Mouse (Mus musculus) MEL (cell line): ENCODE data around the gene S100a5. TPM values are rescaled to one million over a fixed set of nuclear protein-coding genes. Genes with fewer than 3 reads are reported as not detected.

Experiments
- DNase-seq: peaks from one replicate; pipeline ENCODE4 v3.0.0; 2011; ENCODE audit warnings: low read depth, low spot score
- H3K27ac ChIP-seq: 2 replicates; pipeline ENCODE4 v1.5.1; 2012; ENCODE audit warnings: low read depth, mild to moderate bottlenecking, control low read depth, low read length, moderate library complexity; ENCODE audit not compliant: control insufficient read depth
- H3K27me3 ChIP-seq, 2 experiments: fragments of 150-350 bp in 1 of 2; sonication (generic) in 1 of 2; 2 replicates each; pipeline ENCODE4 v1.6.1; 2012; ENCODE audit warnings: low read length in 2 of 2, mild to moderate bottlenecking in 2 of 2, improper control_type of control experiment in 1 of 2, moderate library complexity in 1 of 2; ENCODE audit not compliant: insufficient read depth in 2 of 2, control insufficient read depth in 1 of 2
- H3K36me3 ChIP-seq, 2 experiments: 2 replicates each; pipeline ENCODE4 v1.6.1; 2012 to 2014; ENCODE audit warnings: low read length in 2 of 2, improper control_type of control experiment in 1 of 2, inconsistent platforms in 1 of 2, mild to moderate bottlenecking in 1 of 2; ENCODE audit not compliant: insufficient read depth in 2 of 2, control insufficient read depth in 1 of 2
- H3K4me1 ChIP-seq, 2 experiments: fragments of 150-350 bp in 1 of 2; sonication (generic) in 1 of 2; 2 replicates each; pipeline ENCODE4 v1.6.1; 2012; ENCODE audit warnings: low read length in 2 of 2, improper control_type of control experiment in 1 of 2, mild to moderate bottlenecking in 1 of 2; ENCODE audit not compliant: insufficient read depth in 2 of 2, control insufficient read depth in 1 of 2
- H3K4me3 ChIP-seq, 2 experiments: fragments of 150-350 bp in 1 of 2; sonication (generic) in 1 of 2; 2 replicates each; pipeline ENCODE4 v1.5.1; 2012; ENCODE audit warnings: low read depth in 2 of 2, low read length in 2 of 2, mild to moderate bottlenecking in 2 of 2, moderate library complexity in 2 of 2, control low read depth in 1 of 2, improper control_type of control experiment in 1 of 2; ENCODE audit not compliant: control insufficient read depth in 1 of 2, insufficient read depth in 1 of 2
- H3K79me2 ChIP-seq: 2 replicates; pipeline ENCODE4 v1.6.1; 2012; ENCODE audit warnings: mild to moderate bottlenecking, low read length, moderate library complexity; ENCODE audit not compliant: control insufficient read depth, poor library complexity, insufficient read depth
- H3K9ac ChIP-seq: 2 replicates; pipeline ENCODE4 v1.6.1; 2012; ENCODE audit warnings: low read depth, mild to moderate bottlenecking, control low read depth, low read length, moderate library complexity; ENCODE audit not compliant: control insufficient read depth, poor library complexity, severe bottlenecking
- H3K9me3 ChIP-seq: fragments of 150-350 bp; sonication (generic); replicated peaks from 2 replicates; pipeline ENCODE4 v1.6.1; 2012; ENCODE audit warnings: mild to moderate bottlenecking, low read length, improper control_type of control experiment, moderate library complexity; ENCODE audit not compliant: insufficient read depth
- BHLHE40 ChIP-seq: IDR thresholded peaks from 2 replicates; pipeline ENCODE4 v1.6.1; 2012; ENCODE audit warnings: low read depth, mild to moderate bottlenecking, inconsistent platforms, low read length, improper control_type of control experiment, borderline replicate concordance
- CHD1 ChIP-seq: IDR thresholded peaks from 2 replicates; pipeline ENCODE4 v1.6.1; 2012; ENCODE audit warnings: low read depth, mild to moderate bottlenecking, inconsistent platforms, low read length, improper control_type of control experiment
- CHD2 ChIP-seq: IDR thresholded peaks from 2 replicates; pipeline ENCODE4 v1.6.1; 2011; ENCODE audit warnings: low read length, improper control_type of control experiment
- CTCF ChIP-seq, 3 experiments: IDR thresholded peaks in 2 of 3; conservative IDR thresholded peaks in 1 of 3; 2 replicates each; pipeline ENCODE4 v1.5.1; 2011 to 2012; ENCODE audit warnings: low read length in 3 of 3, low read depth in 2 of 3, mild to moderate bottlenecking in 2 of 3, improper control_type of control experiment in 1 of 3, inconsistent platforms in 1 of 3, mixed read lengths in 1 of 3, moderate library complexity in 1 of 3; ENCODE audit not compliant: control insufficient read depth in 1 of 3, insufficient read depth in 1 of 3, poor library complexity in 1 of 3, severe bottlenecking in 1 of 3
- E2F4 ChIP-seq: IDR thresholded peaks from 2 replicates; pipeline ENCODE4 v1.6.1; 2011; ENCODE audit warnings: low read depth, low read length, improper control_type of control experiment, borderline replicate concordance
- ELF1 ChIP-seq: IDR thresholded peaks from 2 replicates; pipeline ENCODE4 v1.6.1; 2014; ENCODE audit warnings: low read depth, mild to moderate bottlenecking, inconsistent platforms, low read length, improper control_type of control experiment, moderate library complexity
- EP300 ChIP-seq, 2 experiments: IDR thresholded peaks; 2 replicates each; pipeline ENCODE4 v1.6.1; 2011; ENCODE audit warnings: improper control_type of control experiment in 2 of 2, low read length in 2 of 2, low read depth in 1 of 2, mild to moderate bottlenecking in 1 of 2
- ETS1 ChIP-seq: IDR thresholded peaks from 2 replicates; pipeline ENCODE4 v1.6.1; 2012; ENCODE audit warnings: low read depth, mild to moderate bottlenecking, inconsistent platforms, low read length, improper control_type of control experiment, moderate library complexity
- GABPA ChIP-seq: IDR thresholded peaks from 2 replicates; pipeline ENCODE4 v1.6.1; 2012; ENCODE audit warnings: low read depth, mild to moderate bottlenecking, inconsistent platforms, low read length, improper control_type of control experiment, moderate library complexity
- GATA1 ChIP-seq: IDR thresholded peaks from 2 replicates; pipeline ENCODE4 v1.6.1; 2011; ENCODE audit warnings: low read depth, low read length, improper control_type of control experiment
- HCFC1 ChIP-seq: IDR thresholded peaks from 2 replicates; pipeline ENCODE4 v1.6.1; 2012; ENCODE audit warnings: low read depth, mild to moderate bottlenecking, inconsistent platforms, low read length, improper control_type of control experiment, moderate library complexity
- JUND ChIP-seq: IDR thresholded peaks from 2 replicates; pipeline ENCODE4 v1.6.1; 2011; ENCODE audit warnings: low read depth, mild to moderate bottlenecking, improper control_type of control experiment, low read length
- KAT2A ChIP-seq: conservative IDR thresholded peaks from 2 replicates; pipeline ENCODE4 v1.6.1; 2012; ENCODE audit warnings: low read depth, low read length, improper control_type of control experiment, inconsistent platforms
- MAFK ChIP-seq: IDR thresholded peaks from 2 replicates; pipeline ENCODE4 v1.6.1; 2011; ENCODE audit warnings: low read depth, mild to moderate bottlenecking, low read length, improper control_type of control experiment, borderline replicate concordance
- MAX ChIP-seq: IDR thresholded peaks from 2 replicates; pipeline ENCODE4 v1.6.1; 2011; ENCODE audit warnings: low read length, improper control_type of control experiment
- MAZ ChIP-seq: IDR thresholded peaks from 2 replicates; pipeline ENCODE4 v1.6.1; 2012; ENCODE audit warnings: low read depth, mild to moderate bottlenecking, inconsistent platforms, low read length, improper control_type of control experiment
- MEF2A ChIP-seq: IDR thresholded peaks from 2 replicates; pipeline ENCODE4 v1.6.1; 2014; ENCODE audit warnings: low read depth, mild to moderate bottlenecking, inconsistent platforms, low read length, improper control_type of control experiment; ENCODE audit not compliant: poor library complexity, insufficient replicate concordance, severe bottlenecking; ENCODE audit errors: extremely low read depth
- MXI1 ChIP-seq: IDR thresholded peaks from 2 replicates; pipeline ENCODE4 v1.6.1; 2011; ENCODE audit warnings: mild to moderate bottlenecking, low read depth, low read length, improper control_type of control experiment
- MYB ChIP-seq: IDR thresholded peaks from 2 replicates; pipeline ENCODE4 v1.6.1; 2011; ENCODE audit warnings: mild to moderate bottlenecking, low read depth, low read length, improper control_type of control experiment
- MYC ChIP-seq: IDR thresholded peaks from 2 replicates; pipeline ENCODE4 v1.6.1; 2011; ENCODE audit warnings: low read depth, mild to moderate bottlenecking, low read length, improper control_type of control experiment, moderate library complexity
- NELFE ChIP-seq: IDR thresholded peaks from 2 replicates; pipeline ENCODE4 v1.6.1; 2011; ENCODE audit warnings: low read depth, low read length, improper control_type of control experiment
- NRF1 ChIP-seq: IDR thresholded peaks from 2 replicates; pipeline ENCODE4 v1.6.1; 2014; ENCODE audit warnings: low read depth, mild to moderate bottlenecking, inconsistent platforms, low read length, improper control_type of control experiment, moderate library complexity; ENCODE audit not compliant: poor library complexity, insufficient read depth, severe bottlenecking
- POLR2A ChIP-seq, 2 experiments: IDR thresholded peaks; 2 replicates each; pipeline ENCODE4 v1.6.1; 2011 to 2012; ENCODE audit warnings: low read length in 2 of 2, mild to moderate bottlenecking in 2 of 2, control low read depth in 1 of 2, improper control_type of control experiment in 1 of 2, low read depth in 1 of 2, moderate library complexity in 1 of 2; ENCODE audit not compliant: control insufficient read depth in 1 of 2, insufficient read depth in 1 of 2, poor library complexity in 1 of 2
- POLR2AphosphoS2 ChIP-seq: IDR thresholded peaks from 2 replicates; pipeline ENCODE4 v1.6.1; 2011; ENCODE audit warnings: low read length, improper control_type of control experiment
- POLR2AphosphoS5 ChIP-seq: IDR thresholded peaks from 2 replicates; pipeline ENCODE4 v1.6.1; 2012; ENCODE audit warnings: low read depth, borderline replicate concordance, mild to moderate bottlenecking, inconsistent platforms, low read length, moderate library complexity, mixed read lengths
- RAD21 ChIP-seq: IDR thresholded peaks from 2 replicates; pipeline ENCODE4 v1.6.1; 2011; ENCODE audit warnings: mild to moderate bottlenecking, low read depth, low read length, improper control_type of control experiment
- RCOR1 ChIP-seq: IDR thresholded peaks from 2 replicates; pipeline ENCODE4 v1.6.1; 2012; ENCODE audit warnings: low read depth, mild to moderate bottlenecking, inconsistent platforms, low read length, improper control_type of control experiment
- SIN3A ChIP-seq: IDR thresholded peaks from 2 replicates; pipeline ENCODE4 v1.6.1; 2012; ENCODE audit warnings: low read length, improper control_type of control experiment, inconsistent platforms
- SMC3 ChIP-seq: IDR thresholded peaks from 2 replicates; pipeline ENCODE4 v1.6.1; 2011; ENCODE audit warnings: low read depth, low read length, improper control_type of control experiment
- TAL1 ChIP-seq: IDR thresholded peaks from 2 replicates; pipeline ENCODE4 v1.6.1; 2012; ENCODE audit warnings: mild to moderate bottlenecking, inconsistent platforms, low read length, moderate library complexity, mixed read lengths
- TBP ChIP-seq: IDR thresholded peaks from 2 replicates; pipeline ENCODE4 v1.8.0; 2011; ENCODE audit warnings: low read depth, low read length, improper control_type of control experiment
- TCF12 ChIP-seq: IDR thresholded peaks from 2 replicates; pipeline ENCODE4 v1.6.1; 2014; ENCODE audit warnings: low read depth, mild to moderate bottlenecking, inconsistent platforms, low read length, improper control_type of control experiment, moderate library complexity
- UBTF ChIP-seq: IDR thresholded peaks from 2 replicates; pipeline ENCODE4 v1.6.1; 2012; ENCODE audit warnings: low read depth, mild to moderate bottlenecking, inconsistent platforms, low read length, improper control_type of control experiment, moderate library complexity, borderline replicate concordance; ENCODE audit not compliant: insufficient read depth
- USF1 ChIP-seq: IDR thresholded peaks from 2 replicates; pipeline ENCODE4 v1.6.1; 2014; ENCODE audit warnings: low read depth, mild to moderate bottlenecking, inconsistent platforms, low read length, improper control_type of control experiment, moderate library complexity
- USF2 ChIP-seq, 2 experiments: IDR thresholded peaks; 2 replicates each; pipeline ENCODE4 v1.6.1; 2011 to 2012; ENCODE audit warnings: improper control_type of control experiment in 2 of 2, low read length in 2 of 2, borderline replicate concordance in 1 of 2, inconsistent platforms in 1 of 2, low read depth in 1 of 2, mild to moderate bottlenecking in 1 of 2; ENCODE audit not compliant: insufficient read depth in 1 of 2
- ZC3H11A ChIP-seq: IDR thresholded peaks from 2 replicates; pipeline ENCODE4 v1.6.1; 2012; ENCODE audit warnings: low read depth, mild to moderate bottlenecking, inconsistent platforms, low read length, improper control_type of control experiment
- ZKSCAN1 ChIP-seq: IDR thresholded peaks from 2 replicates; pipeline ENCODE4 v1.6.1; 2012; ENCODE audit warnings: low read depth, mild to moderate bottlenecking, inconsistent platforms, low read length, improper control_type of control experiment, moderate library complexity
- ZNF384 ChIP-seq: IDR thresholded peaks from 2 replicates; pipeline ENCODE4 v1.6.1; 2012; ENCODE audit warnings: low read depth, mild to moderate bottlenecking, inconsistent platforms, low read length, improper control_type of control experiment
- polyA plus RNA-seq, 2 experiments: library from polyadenylated mRNA; stranded (reverse) in 1 of 2; unstranded in 1 of 2; fragments of >175 nt in 1 of 2; fragments of >200 nt in 1 of 2; gene quantifications; 2 replicates each; pipeline versions ENCODE4 v1.2.1 to v1.2.4; 2012; ENCODE audit warnings: low replicate concordance in 2 of 2, low read depth in 1 of 2; ENCODE audit not compliant: insufficient read length in 2 of 2, insufficient read depth in 1 of 2, missing spikeins in 1 of 2
- total RNA-seq: library from RNA; depleted of rRNA; stranded (reverse); fragments of 300-350 nt; gene quantifications from 2 replicates; pipeline ENCODE4 v1.2.3, GENCODE M21; 2012

Gene S100a5
- total and polyA plus RNA-seq, 3 experiments: not detected

GRCm38 (mm10) chr3:90617586-90617985 lies 9.3 kb downstream of the S100a5 start:
- Histone ChIP-seq H3K27me3 (peaks cover 0 to 2% of the 10 kb centered on the region in 2 experiments; a peak in 1 of 4 replicates), H3K27ac (no peak overlapping the region), H3K36me3 (peaks cover 0 to 11% of the 10 kb centered on the region in 2 experiments; a peak in 2 of 4 replicates), H3K9ac (no peak overlapping the region), H3K4me3 (no peak overlapping the region), H3K9me3 (no peaks in the 10 kb centered on the region), H3K4me1 (peaks cover 0 to 16% of the 10 kb centered on the region in 2 experiments; a peak in 2 of 4 replicates), H3K79me2 (no peaks in the 10 kb centered on the region)
- peak; percentile 62 for DNase-seq
- TF ChIP-seq RAD21 (peak; percentile 61), ZC3H11A (peak; percentile 41), SIN3A (peak; percentile 78; the same call in 1 of the 2 replicates), CHD1 (no peak), MAZ (no peak), TBP (no peak), USF1 (peak; percentile 61), HCFC1 (0 out of 2 replicates have a peak, but pooled peaks have one; percentile 24), EP300 (IDR thresholded peaks at IDR 0.05; ENCODE audit: low read depth in 1 of 2, low read length in 2 of 2) (no peak), ELF1 (no peak), POLR2A (IDR thresholded peaks at IDR 0.05; ENCODE audit: control insufficient read depth in 1 of 2, insufficient read depth in 1 of 2, low read depth in 1 of 2, low read length in 2 of 2, poor library complexity in 1 of 2) (no peak), USF2 (IDR thresholded peaks at IDR 0.05; ENCODE audit: borderline replicate concordance in 1 of 2, insufficient read depth in 1 of 2, low read depth in 1 of 2, low read length in 2 of 2) (no peak), MAX (peak; percentile 89), POLR2AphosphoS5 (no peak), MYC (peak; percentile 93), UBTF (no peak), MAFK (no peak), MYB (no peak), ETS1 (no peak), ZNF384 (0 out of 2 replicates have a peak, but pooled peaks have one; percentile 45), RCOR1 (no peak), NELFE (no peak), NRF1 (no peak), JUND (no peak), CHD2 (no peak), KAT2A (no peak), POLR2AphosphoS2 (no peak), SMC3 (peak; percentile 50), TAL1 (no peak), GATA1 (no peak), MXI1 (peak; percentile 78), TCF12 (no peak), BHLHE40 (no peak), MEF2A (no peak), GABPA (no peak), E2F4 (no peak), ZKSCAN1 (no peak), CTCF (IDR thresholded peaks at IDR 0.05 in 2 of 3, conservative IDR thresholded peaks at IDR 0.05 in 1 of 3; ENCODE audit: control insufficient read depth in 1 of 3, insufficient read depth in 1 of 3, low read depth in 2 of 3, low read length in 3 of 3, poor library complexity in 1 of 3, severe bottlenecking in 1 of 3) (peak; percentile 53 to 65 (median 59))
